Mouse (Mus musculus): ENCODE measurements around the gene Atp6v1fnb. TPM values are rescaled to one million over a fixed set of nuclear protein-coding genes. Genes with fewer than 3 reads are reported as not detected.

Atp6v1fnb gene
- total and polyA plus RNA-seq, 3 experiments: 0.13 TPM; not detected in 2

DNA sequence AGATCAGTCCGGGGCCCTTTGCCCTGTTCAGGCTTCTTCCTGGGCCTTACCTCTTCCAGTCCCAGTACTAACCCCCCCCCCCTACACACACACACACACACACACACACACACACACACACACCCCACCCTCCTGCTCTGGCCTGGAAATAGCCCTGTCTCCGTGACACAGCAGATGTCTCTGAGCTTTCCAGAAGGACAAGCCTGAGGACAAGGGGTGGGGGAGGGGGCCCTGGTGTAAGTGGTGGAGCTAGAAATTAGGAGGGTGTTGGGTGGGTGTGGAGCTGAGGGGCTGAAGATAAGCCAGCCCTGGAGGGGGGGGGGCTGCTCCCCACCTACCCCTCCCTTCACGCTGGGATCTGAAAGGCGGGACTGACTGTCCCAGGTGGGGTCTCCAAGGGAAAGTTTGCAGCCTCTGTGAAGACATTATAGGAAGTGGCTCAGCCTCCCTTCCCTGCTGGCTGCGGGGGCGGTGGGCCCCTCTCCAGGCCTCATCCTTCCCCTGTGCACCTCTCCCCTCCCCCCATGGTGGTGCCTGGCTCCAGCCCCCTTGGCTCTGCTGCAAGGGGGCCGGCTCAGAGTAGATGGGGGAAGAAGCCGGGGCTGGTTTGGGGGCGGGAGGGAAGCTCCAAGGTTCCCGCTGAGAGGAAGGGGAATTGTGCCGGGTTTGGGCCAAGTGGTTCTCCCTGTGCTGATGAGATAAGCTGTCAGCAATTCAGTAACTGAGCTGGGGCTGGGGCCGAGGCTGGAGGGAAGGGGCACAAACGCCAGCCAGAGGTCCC is 36.1 kb upstream of the Atp6v1fnb start:
- peak; percentile 57 for DNase-seq (ENCODE audit: low read depth, low spot score)
- Histone ChIP-seq H3K27me3 (ENCODE audit: control insufficient read depth in 1 of 2, insufficient read depth in 2 of 2, low read length in 2 of 2) (no peaks in the 10 kb centered on the region; a peak in 1 of 4 replicates), H3K36me3 (ENCODE audit: control insufficient read depth in 1 of 2, insufficient read depth in 2 of 2, low read length in 2 of 2) (peaks cover 0 to 3% of the 10 kb centered on the region in 2 experiments; a peak in 1 of 4 replicates), H3K27ac (ENCODE audit: control insufficient read depth, low read depth, low read length) (peak overlapping the region; percentile 10), H3K9me3 (replicated peaks; ENCODE audit: insufficient read depth, low read length) (no peaks in the 10 kb centered on the region), H3K4me3 (ENCODE audit: control insufficient read depth in 1 of 2, insufficient read depth in 1 of 2, low read depth in 2 of 2, low read length in 2 of 2) (peak overlapping the region; percentile 8 to 22; a peak in 3 of 4 replicates), H3K79me2 (ENCODE audit: control insufficient read depth, insufficient read depth, low read length, poor library complexity) (no peaks in the 10 kb centered on the region), H3K4me1 (ENCODE audit: control insufficient read depth in 1 of 2, insufficient read depth in 2 of 2, low read length in 2 of 2) (peaks cover 0 to 25% of the 10 kb centered on the region in 2 experiments; a peak in 3 of 4 replicates), H3K9ac (ENCODE audit: control insufficient read depth, low read depth, low read length, poor library complexity, severe bottlenecking) (peak overlapping the region; percentile 41)
- TF ChIP-seq TBP (IDR thresholded peaks at IDR 0.05; ENCODE audit: low read depth, low read length) (no peak), ZKSCAN1 (IDR thresholded peaks at IDR 0.05; ENCODE audit: low read depth, low read length) (no peak), JUND (IDR thresholded peaks at IDR 0.05; ENCODE audit: low read depth, low read length) (no peak), TCF12 (IDR thresholded peaks at IDR 0.05; ENCODE audit: low read depth, low read length) (peak; percentile 5; the same call in 1 of the 2 replicates), POLR2A (IDR thresholded peaks at IDR 0.05; ENCODE audit: control insufficient read depth in 1 of 2, insufficient read depth in 1 of 2, low read depth in 1 of 2, low read length in 2 of 2, poor library complexity in 1 of 2) (no peak), ELF1 (IDR thresholded peaks at IDR 0.05; ENCODE audit: low read depth, low read length) (0 out of 2 replicates have a peak, but pooled peaks have one; percentile 10), UBTF (IDR thresholded peaks at IDR 0.05; ENCODE audit: borderline replicate concordance, insufficient read depth, low read depth, low read length) (no peak), RAD21 (IDR thresholded peaks at IDR 0.05; ENCODE audit: low read depth, low read length) (no peak), E2F4 (IDR thresholded peaks at IDR 0.05; ENCODE audit: borderline replicate concordance, low read depth, low read length) (no peak), SMC3 (IDR thresholded peaks at IDR 0.05; ENCODE audit: low read depth, low read length) (no peak), GABPA (IDR thresholded peaks at IDR 0.05; ENCODE audit: low read depth, low read length) (no peak), CHD1 (IDR thresholded peaks at IDR 0.05; ENCODE audit: low read depth, low read length) (no peak), ZC3H11A (IDR thresholded peaks at IDR 0.05; ENCODE audit: low read depth, low read length) (no peak), POLR2AphosphoS2 (IDR thresholded peaks at IDR 0.05; ENCODE audit: low read length) (no peak), MYC (IDR thresholded peaks at IDR 0.05; ENCODE audit: low read depth, low read length) (no peak), MXI1 (IDR thresholded peaks at IDR 0.05; ENCODE audit: low read depth, low read length) (no peak), TAL1 (IDR thresholded peaks at IDR 0.05; ENCODE audit: low read length) (no peak), MAX (IDR thresholded peaks at IDR 0.05; ENCODE audit: low read length) (no peak), POLR2AphosphoS5 (IDR thresholded peaks at IDR 0.05; ENCODE audit: borderline replicate concordance, low read depth, low read length) (no peak), ETS1 (IDR thresholded peaks at IDR 0.05; ENCODE audit: low read depth, low read length) (no peak), NELFE (IDR thresholded peaks at IDR 0.05; ENCODE audit: low read depth, low read length) (no peak), RCOR1 (IDR thresholded peaks at IDR 0.05; ENCODE audit: low read depth, low read length) (no peak), HCFC1 (IDR thresholded peaks at IDR 0.05; ENCODE audit: low read depth, low read length) (no peak), USF1 (IDR thresholded peaks at IDR 0.05; ENCODE audit: low read depth, low read length) (no peak), CHD2 (IDR thresholded peaks at IDR 0.05; ENCODE audit: low read length) (0 out of 2 replicates have a peak, but pooled peaks have one; percentile 15)

Measured in MEL (cell line).